8 mouse cellular contexts compared by ENCODE assay signal in the genomic region with DNA sequence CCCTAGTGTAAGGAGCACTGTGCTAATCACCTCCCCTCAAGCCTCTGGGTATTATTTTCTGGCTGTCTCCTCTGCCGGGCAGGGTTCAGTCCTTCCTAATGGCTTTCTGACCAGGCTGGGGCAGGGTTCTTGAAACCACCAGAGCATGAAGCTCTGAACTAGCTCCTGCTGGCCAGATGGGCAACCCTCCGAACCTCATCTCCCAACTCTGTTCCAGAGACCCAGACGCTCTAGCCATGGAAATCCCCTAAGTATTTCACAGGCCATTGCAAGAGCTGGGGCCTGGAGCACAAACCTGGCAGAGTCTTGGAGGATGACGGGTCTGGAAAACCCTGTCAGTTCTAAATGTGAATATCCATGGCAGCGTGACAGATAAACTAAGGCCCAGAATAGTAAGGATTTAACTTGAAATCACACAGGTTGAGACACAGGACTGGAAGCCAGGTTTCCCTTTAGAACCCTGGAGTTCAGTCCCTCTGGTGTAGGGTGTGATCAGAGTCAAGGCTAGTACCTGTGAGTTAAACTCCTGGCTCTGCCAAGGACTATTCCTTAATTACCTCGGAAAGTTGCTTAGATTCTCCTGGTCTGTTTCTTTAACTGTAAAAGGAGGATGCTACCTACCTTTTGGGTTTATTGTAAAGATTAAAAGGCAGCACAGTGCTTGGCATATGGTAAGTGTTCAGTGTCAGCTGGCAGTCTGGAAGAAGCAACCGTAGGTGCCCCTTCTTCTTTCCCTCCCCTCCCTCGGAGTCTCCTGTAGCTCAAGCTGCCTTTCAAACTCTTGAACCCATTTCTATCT. TPM values are rescaled to one million over a fixed set of nuclear protein-coding genes. Genes with fewer than 3 reads are reported as not detected.
DNase-seq lines count a peak whose midpoint lies in the region; ATAC-seq lines count a peak whose summit lies in the region.

Trp53inp2 (plus strand) TSS at position 799 of the 799 bp plus-strand sequence.

- H3K4me2 ChIP-seq in forebrain, embryonic 11.5 days (ENCODE audit: low read depth, low read length, severe bottlenecking), result peak within 1 kb of the TSS; percentile 69
- H3K4me2 ChIP-seq in midbrain, embryonic 15.5 days, result peak within 1 kb of the TSS; percentile 73

- 0 out of 2 replicates have a peak, but pooled peaks cover 4% of the 10 kb centered on the region for H3K27me3 ChIP-seq in forebrain, embryonic 11.5 days (ENCODE audit: control insufficient read depth, insufficient read depth, low read length)
- H3K27me3 ChIP-seq in midbrain, embryonic 15.5 days (replicated peaks), result no peaks in the 10 kb centered on the region

- ATAC-seq in forebrain, embryonic 11.5 days (replicated peaks; ENCODE audit: low FRiP score), result no peak
- ATAC-seq in midbrain, embryonic 15.5 days (replicated peaks), result no peak
- no peak for ATAC-seq in granulocyte monocyte progenitor cell, adult 5-6 weeks (replicated peaks; ENCODE audit: poor library complexity, severe bottlenecking)

- 48% methylated on average over 8 of the region's 8 CpGs for WGBS in forebrain, embryonic 11.5 days
- 37% methylated on average over 8 of the region's 8 CpGs for WGBS in midbrain, embryonic 15.5 days

- DNase-seq in urinary bladder, adult 2 months (ENCODE audit: low spot score), result no peak
- no peak for DNase-seq in urinary bladder, postnatal 25 days (ENCODE audit: low spot score)
- no peak for DNase-seq in forebrain, embryonic 11.5 days (ENCODE audit: low spot score)
- no peak for DNase-seq in heart, postnatal 36 days
- DNase-seq in layer of hippocampus, postnatal 14 days (ENCODE audit: low spot score in 2 of 2), result no peak
- no peak for DNase-seq in ovary, adult 18-20 months (ENCODE audit: low spot score)

- peak within 1 kb of the TSS; percentile 87 for H3K4me3 ChIP-seq in forebrain, embryonic 11.5 days (ENCODE audit: low read depth, low read length)
- peak within 1 kb of the TSS; percentile 61 for H3K4me3 ChIP-seq in midbrain, embryonic 15.5 days

- peaks cover 2% of the 10 kb centered on the region; the same call in 1 of the 2 replicates for H3K36me3 ChIP-seq in forebrain, embryonic 11.5 days (ENCODE audit: control insufficient read depth, insufficient read depth, low read length)
- no peaks in the 10 kb centered on the region for H3K36me3 ChIP-seq in midbrain, embryonic 15.5 days (replicated peaks)

- H3K27ac ChIP-seq in forebrain, embryonic 11.5 days (ENCODE audit: low read depth, low read length), result peak within 1 kb of the TSS; percentile 92
- peak within 1 kb of the TSS; percentile 98 for H3K27ac ChIP-seq in midbrain, embryonic 15.5 days

- H3K4me1 ChIP-seq in forebrain, embryonic 11.5 days (replicated peaks; ENCODE audit: control insufficient read depth, insufficient read depth, low read length), result no peaks in the 10 kb centered on the region; the same call in 1 of the 2 replicates
- peaks cover 45% of the 10 kb centered on the region for H3K4me1 ChIP-seq in midbrain, embryonic 15.5 days

- peak within 1 kb of the TSS; percentile 93 for H3K9ac ChIP-seq in forebrain, embryonic 11.5 days (ENCODE audit: low read length)
- peak within 1 kb of the TSS; percentile 90 for H3K9ac ChIP-seq in midbrain, embryonic 15.5 days

- no peaks in the 10 kb centered on the region for H3K9me3 ChIP-seq in forebrain, embryonic 11.5 days (ENCODE audit: control insufficient read depth, low read length)
- H3K9me3 ChIP-seq in midbrain, embryonic 15.5 days, result no peaks in the 10 kb centered on the region

- intact Hi-C loops in heart, postnatal 36 days (cut with DNase I), result loop anchor here (1.0 kb wide), 1 partner anchor 104 kb away; the partner anchor contains the start of gene Map1lc3a

RNA-seq across cellular contexts. Expression of gene Trp53inp2, which starts in this region (rescaled TPM):
- polyA plus RNA-seq in urinary bladder, adult 2 months (2012; rRNA removed), result 82.3 and 107 TPM in 2 replicates
- 60.3 and 63.0 TPM in 2 replicates for polyA plus RNA-seq in forebrain, embryonic 11.5 days (2014; fragmentation: Nextera tagmentation; extraction: Ambion mirVana)
- 100 to 1,000 TPM; 468 to 507 TPM for total RNA-seq in heart, postnatal 36 days (2021)
- total RNA-seq in layer of hippocampus, postnatal 14 days (2021), result 100 to 1,000 TPM; 235 TPM
- polyA plus RNA-seq in midbrain, embryonic 15.5 days (2015; fragmentation: Nextera tagmentation; extraction: Ambion mirVana), result 105 and 114 TPM in 2 replicates
- total RNA-seq in granulocyte monocyte progenitor cell, adult 5-6 weeks (2014; fragmentation: Nextera tagmentation), result 0.23 and 0.95 TPM in 2 replicates
- total RNA-seq in granulocyte monocyte progenitor cell, adult 5-6 weeks (2017), result 2.9 and 4.8 TPM in 2 replicates

Comparison
In these comparisons a context has a peak if more than half of its experiments do, and no peak if none do; other contexts are left out.
1. RNA of gene Trp53inp2 (total RNA-seq): 468 to 507 TPM in heart, postnatal 36 days and 235 TPM in layer of hippocampus, postnatal 14 days; 0.23 to 4.8 TPM in granulocyte monocyte progenitor cell, adult 5-6 weeks; every median in the first group is over 10 times any median in the second.